Mouse (Mus musculus) brain, embryonic 14.5 days (tissue): Measurements from ENCODE around the gene Maip1.

Source experiments
- CTCF ChIP-seq: fragments of 200-500 bp; IDR thresholded peaks from 2 replicates; pipeline ENCODE4 v1.5.1; 2012; ENCODE audit warnings: inconsistent platforms, mild to moderate bottlenecking, moderate library complexity, borderline replicate concordance; ENCODE audit not compliant: insufficient read depth, insufficient read length; ENCODE audit errors: extremely low read depth
- POLR2A ChIP-seq: fragments of 200-500 bp; IDR thresholded peaks from 2 replicates; pipeline ENCODE4 v1.6.1; 2012; ENCODE audit warnings: mild to moderate bottlenecking, inconsistent platforms, borderline replicate concordance; ENCODE audit not compliant: poor library complexity, insufficient read depth, insufficient read length, severe bottlenecking; ENCODE audit errors: extremely low read depth

DNA sequence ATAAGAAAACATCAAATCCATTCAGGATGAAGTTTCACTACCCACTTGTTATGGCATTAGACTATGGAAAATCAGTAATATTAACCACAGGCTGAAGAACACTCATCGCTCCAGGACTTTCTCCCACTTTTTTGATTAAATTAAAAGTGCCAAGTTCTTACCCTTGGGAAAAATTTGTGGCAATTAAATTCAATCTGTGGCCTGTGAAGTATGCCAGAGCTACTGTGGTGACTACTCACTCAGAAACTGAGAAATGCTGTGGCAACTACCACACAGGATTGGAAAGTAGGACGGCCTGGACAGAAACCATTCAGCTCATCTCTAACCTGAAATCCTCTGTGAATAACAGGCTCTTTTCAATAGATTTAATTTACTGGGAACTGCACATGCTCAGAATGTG lies 5.8 kb upstream of the Maip1 start:
- TF ChIP-seq CTCF (no peak), POLR2A (no peak)
